Mouse (Mus musculus) erythroblast, embryonic 14.5 days (primary cell): ENCODE measurements around the gene Ppm1l.

Experiments
- GATA1 ChIP-seq: IDR thresholded peaks from 2 replicates; pipeline ENCODE4 v1.6.1; 2012; ENCODE audit warnings: low read length, inconsistent platforms, mixed read lengths
- TAL1 ChIP-seq: IDR thresholded peaks from 3 replicates; pipeline ENCODE4 v1.6.1; 2012; ENCODE audit warnings: low read length, inconsistent platforms, mixed read lengths

GRCm38 (mm10) chr3:69342247-69342921, 25.7 kb downstream of the Ppm1l start:
- TF ChIP-seq GATA1 (no peak), TAL1 (no peak)
